Mouse (Mus musculus): Measurements from ENCODE around the gene Pip5k1c. TPM values are rescaled to one million over a fixed set of nuclear protein-coding genes. Genes with fewer than 3 reads are reported as not detected.
A peak's percentile ranks its signal among the peaks of the same experiment; 100 is the strongest.

Pip5k1c gene
- total and polyA plus RNA-seq, 2 experiments from 2014 or later: 108 to 223 TPM

DNA sequence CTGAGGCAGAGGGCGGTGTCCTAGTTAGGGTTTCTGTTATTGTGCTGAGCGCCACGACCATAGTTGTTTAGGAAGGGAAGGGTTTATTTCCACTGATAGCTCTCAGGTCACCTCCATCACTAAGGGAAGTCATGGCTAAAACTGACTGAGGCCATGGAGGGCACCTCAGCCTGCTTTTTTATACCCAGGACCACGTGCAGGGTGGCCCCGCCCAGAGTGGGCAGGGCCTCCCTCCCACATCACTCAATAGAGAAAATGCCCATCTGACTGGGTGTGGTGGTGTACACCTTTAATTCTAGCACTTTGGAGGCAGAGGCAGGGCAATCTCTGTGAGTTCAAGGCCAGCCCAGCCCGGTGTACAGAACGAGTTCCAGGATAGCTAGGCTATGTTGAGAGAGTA is 21.4 kb downstream of the Pip5k1c start:
- no peak for TF ChIP-seq CTCF (IDR thresholded peaks at IDR 0.05; ENCODE audit: low read depth)
- Histone ChIP-seq H3K9me3 (ENCODE audit: low read length) (no peaks in the 10 kb centered on the region), H3K4me3 (ENCODE audit: low read length) (no peak overlapping the region)

DNA sequence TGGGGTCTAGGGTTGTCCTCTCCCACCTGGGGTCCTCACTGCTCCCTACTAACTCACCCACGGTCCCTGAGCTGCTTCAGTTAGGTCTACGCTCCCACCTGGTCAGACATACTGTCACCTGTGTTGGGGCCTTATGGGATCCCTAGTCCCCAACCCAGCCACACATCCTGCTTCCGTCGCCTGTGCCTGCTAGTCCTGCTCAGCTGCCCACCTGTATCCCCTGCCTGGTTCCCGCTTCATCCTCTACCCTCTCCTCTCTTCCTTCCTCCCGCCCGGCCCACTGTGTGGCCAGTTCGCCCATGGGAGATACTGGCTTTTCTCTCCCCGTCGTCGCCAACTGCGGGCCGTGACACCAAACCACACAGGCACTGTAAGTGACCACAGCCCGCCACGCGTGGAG is 22.8 kb downstream of the Pip5k1c start:
- Histone ChIP-seq H3K4me2 (ENCODE audit: low read depth, low read length) (no peak overlapping the region), H3K4me1 (ENCODE audit: insufficient read depth, low read length) (peaks cover 5% of the 10 kb centered on the region; the same call in 1 of the 2 replicates), H3K27me3 (ENCODE audit: insufficient read depth, low read length) (no peaks in the 10 kb centered on the region), H3K9ac (replicated peaks; ENCODE audit: low read length) (no peak overlapping the region), H3K4me3 (ENCODE audit: low read length) (no peak overlapping the region), H3K9me3 (ENCODE audit: low read length) (no peaks in the 10 kb centered on the region), H3K27ac (no peak overlapping the region), H3K36me3 (ENCODE audit: insufficient read depth, low read length) (peaks cover 62% of the 10 kb centered on the region)
- TF ChIP-seq CTCF (IDR thresholded peaks at IDR 0.05; ENCODE audit: low read depth): no peak
- ATAC-seq: no peak
- 90% methylated on average over 16 of the region's 16 CpGs for WGBS
- no peak for DNase-seq (ENCODE audit: low spot score)

More for the DNA sequence above, 21.4 kb downstream of the Pip5k1c start:
- WGBS: 77% methylated on average over 7 of the region's 7 CpGs
- H3K27ac ChIP-seq: no peak overlapping the region
- no peaks in the 10 kb centered on the region for H3K27me3 ChIP-seq (ENCODE audit: insufficient read depth, low read length)
- DNase-seq (ENCODE audit: low spot score) (no peak), ATAC-seq (no peak)
- H3K4me1 ChIP-seq (ENCODE audit: insufficient read depth, low read length): no peaks in the 10 kb centered on the region
- no peak overlapping the region for H3K4me2 ChIP-seq (ENCODE audit: low read depth, low read length)
- H3K36me3 ChIP-seq (ENCODE audit: insufficient read depth, low read length): peaks cover 74% of the 10 kb centered on the region
- no peak overlapping the region for H3K9ac ChIP-seq (replicated peaks; ENCODE audit: low read length)

DNA sequence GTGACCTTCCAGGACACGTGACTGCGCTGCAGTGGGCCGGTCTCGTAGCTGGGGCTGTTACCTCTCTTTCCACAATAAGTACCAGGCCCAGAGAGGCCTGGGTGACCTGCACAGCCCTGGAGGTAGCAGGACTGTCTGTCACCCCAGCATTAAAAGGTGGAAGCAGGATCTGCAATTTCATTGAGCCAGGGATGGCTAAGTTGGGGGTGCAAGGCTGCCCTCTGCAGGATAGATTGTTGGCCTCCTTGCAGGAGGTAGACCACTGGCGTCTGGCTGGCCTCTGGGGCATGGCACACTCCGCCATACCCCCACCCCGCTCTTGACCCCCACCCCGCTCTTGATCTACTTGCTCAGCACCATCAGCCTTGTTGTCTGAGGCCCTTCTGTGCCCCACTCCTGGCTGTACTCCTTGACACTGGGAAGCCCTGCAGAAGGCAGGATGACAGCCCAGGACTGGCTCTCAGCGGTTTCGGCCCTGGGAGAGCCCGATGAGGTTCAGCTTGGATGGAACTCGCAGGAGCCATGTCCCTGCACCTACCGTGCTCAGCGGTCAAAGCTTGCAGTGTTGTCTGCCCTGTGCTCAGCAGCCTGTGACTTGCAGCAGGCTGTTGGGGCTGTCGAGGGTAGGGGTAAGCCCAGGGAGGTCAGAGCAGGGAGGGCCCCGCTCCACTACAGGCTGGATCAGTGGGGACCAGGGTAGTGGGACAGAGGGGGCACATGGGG is 23.7 kb downstream of the Pip5k1c start:
- WGBS: 44% methylated on average over 15 of the region's 16 CpGs
- TF ChIP-seq CTCF (IDR thresholded peaks at IDR 0.05; ENCODE audit: low read depth): peak; percentile 63
- no peaks in the 10 kb centered on the region for H3K9me3 ChIP-seq (ENCODE audit: low read length)
- no peaks in the 10 kb centered on the region for H3K27me3 ChIP-seq (ENCODE audit: insufficient read depth, low read length)
- no peak for ATAC-seq
- H3K4me3 ChIP-seq (ENCODE audit: low read length): no peak overlapping the region
- peaks cover 53% of the 10 kb centered on the region for H3K36me3 ChIP-seq (ENCODE audit: insufficient read depth, low read length)
- no peak overlapping the region for H3K4me2 ChIP-seq (ENCODE audit: low read depth, low read length)
- H3K27ac ChIP-seq: no peak overlapping the region
- peak; percentile 50 for DNase-seq (ENCODE audit: low spot score)
- peaks cover 5% of the 10 kb centered on the region; the same call in 1 of the 2 replicates for H3K4me1 ChIP-seq (ENCODE audit: insufficient read depth, low read length)
- H3K9ac ChIP-seq (replicated peaks; ENCODE audit: low read length): no peak overlapping the region

DNA sequence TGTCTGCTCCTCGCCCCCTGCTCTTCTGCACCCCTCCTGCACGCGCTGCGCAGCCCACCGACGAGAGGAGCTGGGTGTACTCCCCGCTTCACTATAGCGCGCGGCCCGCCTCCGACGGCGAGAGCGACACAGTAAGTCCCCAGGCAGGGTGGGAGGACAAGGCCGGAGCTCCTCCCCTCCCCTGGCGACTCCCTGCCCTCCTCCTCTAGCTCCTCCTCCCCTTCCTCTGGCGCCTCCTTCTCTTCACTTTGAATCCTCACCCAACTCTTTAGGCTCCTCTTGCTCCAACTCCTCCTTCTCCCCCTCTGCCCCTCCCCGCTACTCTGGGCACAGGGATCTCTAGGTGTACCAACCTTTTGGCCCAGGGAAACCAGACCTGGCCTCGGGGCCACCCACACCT is 24.5 kb downstream of the Pip5k1c start:
- H3K9ac ChIP-seq (replicated peaks; ENCODE audit: low read length): no peak overlapping the region
- no peak for ATAC-seq
- H3K36me3 ChIP-seq (ENCODE audit: insufficient read depth, low read length): peaks cover 45% of the 10 kb centered on the region
- H3K4me3 ChIP-seq (ENCODE audit: low read length): no peak overlapping the region
- no peak overlapping the region for H3K4me2 ChIP-seq (ENCODE audit: low read depth, low read length)
- no peaks in the 10 kb centered on the region for H3K27me3 ChIP-seq (ENCODE audit: insufficient read depth, low read length)
- no peaks in the 10 kb centered on the region for H3K9me3 ChIP-seq (ENCODE audit: low read length)
- peaks cover 11% of the 10 kb centered on the region; the same call in 1 of the 2 replicates for H3K4me1 ChIP-seq (ENCODE audit: insufficient read depth, low read length)
- no peak for DNase-seq (ENCODE audit: low spot score)
- H3K27ac ChIP-seq: no peak overlapping the region
- WGBS: 23% methylated on average over 19 of the region's 20 CpGs
- TF ChIP-seq CTCF (IDR thresholded peaks at IDR 0.05; ENCODE audit: low read depth): no peak

DNA sequence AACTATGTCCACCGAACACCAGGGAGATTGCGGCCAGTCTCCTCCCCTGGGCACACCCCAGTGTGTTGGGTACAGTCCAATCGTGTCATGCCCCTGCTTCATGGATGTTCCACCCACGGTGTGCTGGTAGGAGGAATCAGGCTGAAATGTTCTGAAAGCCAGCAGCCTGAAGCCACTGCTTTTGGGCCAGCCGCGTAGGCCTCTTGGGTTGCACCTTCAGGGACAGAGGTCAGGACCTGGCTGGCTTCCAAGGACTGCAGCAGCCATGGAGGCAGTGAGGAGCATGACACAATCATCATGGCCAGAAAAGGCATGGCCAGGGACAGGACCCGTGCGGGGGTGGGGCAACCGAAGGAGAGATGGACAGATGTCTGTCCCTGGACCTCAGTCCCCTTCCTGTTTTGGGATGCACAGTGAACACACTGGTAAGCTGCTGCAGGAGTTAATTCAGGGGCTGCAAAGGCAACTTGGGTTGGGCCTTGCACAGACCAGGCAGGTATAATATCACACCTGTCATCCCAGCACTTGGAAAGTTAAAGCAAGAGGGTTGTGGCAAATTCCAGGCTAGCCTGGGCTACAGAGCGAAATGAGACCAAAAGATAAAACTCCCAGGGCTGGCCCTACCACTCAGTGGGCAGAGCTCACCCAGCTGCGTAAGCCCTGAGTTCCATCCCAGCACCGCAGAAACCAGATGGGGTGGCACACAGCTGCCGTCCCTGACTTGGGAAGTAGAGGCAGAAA is 26.0 kb downstream of the Pip5k1c start:
- no peaks in the 10 kb centered on the region for H3K27me3 ChIP-seq (ENCODE audit: insufficient read depth, low read length)
- H3K36me3 ChIP-seq (ENCODE audit: insufficient read depth, low read length): peaks cover 46% of the 10 kb centered on the region
- peak overlapping the region; percentile 85 for H3K4me2 ChIP-seq (ENCODE audit: low read depth, low read length)
- TF ChIP-seq CTCF (IDR thresholded peaks at IDR 0.05; ENCODE audit: low read depth): no peak
- ATAC-seq (no peak), DNase-seq (ENCODE audit: low spot score) (no peak)
- no peak overlapping the region for H3K4me3 ChIP-seq (ENCODE audit: low read length)
- H3K27ac ChIP-seq: no peak overlapping the region
- WGBS: 86% methylated on average over 13 of the region's 13 CpGs
- H3K9me3 ChIP-seq (ENCODE audit: low read length): no peaks in the 10 kb centered on the region
- H3K4me1 ChIP-seq (ENCODE audit: insufficient read depth, low read length): peaks cover 11% of the 10 kb centered on the region; the same call in 1 of the 2 replicates
- no peak overlapping the region for H3K9ac ChIP-seq (replicated peaks; ENCODE audit: low read length)

DNA sequence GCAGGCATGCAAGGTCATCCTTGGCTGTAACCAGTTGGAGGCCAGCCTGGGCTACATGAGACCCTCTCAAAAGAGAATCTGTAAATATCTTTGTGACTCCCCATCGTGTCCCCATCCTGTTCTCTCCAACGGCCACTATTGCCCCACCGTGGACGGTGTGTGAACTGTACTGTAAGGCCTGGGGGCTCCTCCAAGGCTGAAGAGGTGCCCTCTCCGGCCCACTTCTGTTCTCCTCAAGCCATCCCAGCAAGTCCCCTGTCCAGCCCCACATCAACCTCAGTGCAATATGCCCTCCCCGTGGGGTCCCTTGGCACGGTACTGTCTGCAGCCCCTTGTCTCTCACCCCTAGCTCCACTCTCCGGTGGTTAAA is 26.6 kb downstream of the Pip5k1c start:
- DNase-seq (ENCODE audit: low spot score) (peak; percentile 23), ATAC-seq (no peak)
- H3K4me3 ChIP-seq (ENCODE audit: low read length): peak overlapping the region; percentile 97
- 33% methylated on average over 8 of the region's 8 CpGs for WGBS
- peak overlapping the region; percentile 48 for H3K9ac ChIP-seq (replicated peaks; ENCODE audit: low read length)
- H3K4me2 ChIP-seq (ENCODE audit: low read depth, low read length): peak overlapping the region; percentile 85
- no peaks in the 10 kb centered on the region for H3K9me3 ChIP-seq (ENCODE audit: low read length)
- H3K4me1 ChIP-seq (ENCODE audit: insufficient read depth, low read length): peaks cover 11% of the 10 kb centered on the region; the same call in 1 of the 2 replicates
- H3K36me3 ChIP-seq (ENCODE audit: insufficient read depth, low read length): peaks cover 49% of the 10 kb centered on the region
- no peaks in the 10 kb centered on the region for H3K27me3 ChIP-seq (ENCODE audit: insufficient read depth, low read length)
- peak; percentile 52 for TF ChIP-seq CTCF (IDR thresholded peaks at IDR 0.05; ENCODE audit: low read depth)
- peak overlapping the region; percentile 93 for H3K27ac ChIP-seq
